Mouse (Mus musculus): ENCODE measurements around the gene Gbp3.
"Not testable (repeated sequence)": the region's sequence is repeated elsewhere in the genome, so short reads cannot be mapped to it uniquely, and the experiment has no call there.

GRCm38 (mm10) chr3:142542776-142543175, 17.1 kb upstream of the Gbp3 start:
- TF ChIP-seq GATA1, TAL1 (IDR thresholded peaks at IDR 0.05; ENCODE audit: low read length): not testable (repeated sequence)
